9 mouse cellular contexts compared by ENCODE assay signal in the genomic region with DNA sequence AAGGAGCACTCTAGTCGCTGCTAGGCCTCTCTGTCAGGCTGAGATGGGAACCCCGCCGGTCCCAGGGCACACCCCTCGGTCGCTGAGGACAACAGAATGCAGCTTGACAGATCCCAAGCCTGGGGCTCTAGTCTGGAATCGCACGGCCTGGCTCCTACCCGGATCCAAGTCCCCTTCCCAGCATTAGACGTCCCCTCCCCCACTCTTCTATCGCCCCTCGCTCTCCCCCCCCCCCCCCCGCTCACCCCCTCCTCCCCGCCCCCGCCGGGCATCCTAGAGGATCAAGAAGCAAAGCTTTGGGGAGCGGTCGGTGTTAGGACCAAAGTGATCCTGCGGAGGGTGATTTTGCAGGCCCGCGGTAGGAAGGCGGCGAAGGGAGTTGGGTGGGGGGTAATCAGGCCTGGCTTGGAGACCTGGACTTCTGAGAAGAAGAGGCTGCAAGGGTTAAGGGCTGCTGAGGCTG. TPM values are rescaled to one million over a fixed set of nuclear protein-coding genes. Genes with fewer than 3 reads are reported as not detected.
A peak's percentile ranks its signal among the peaks of the same experiment; 100 is the strongest.
DNase-seq lines count a peak whose midpoint lies in the region; ATAC-seq lines count a peak whose summit lies in the region.
"Had no signal": no experiment of that assay in that cellular context is flagged by ENCODE, and none has a peak within 500 bp of the region (broad histone marks: within the 10 kb centered on the region; RNA-seq: fewer than 3 reads in every experiment).

No protein-coding gene starts in this region.

- peak overlapping the region; percentile 76 for H3K4me3 ChIP-seq in embryonic facial prominence, embryonic 10.5 days
- H3K4me3 ChIP-seq in hindbrain, embryonic 13.5 days = peak overlapping the region; percentile 71
- peak overlapping the region; percentile 82 for H3K4me3 ChIP-seq in lung, embryonic 16.5 days (ENCODE audit: low read length)

- peak overlapping the region; percentile 92 for H3K9ac ChIP-seq in hindbrain, embryonic 13.5 days
- peak overlapping the region; percentile 76 for H3K9ac ChIP-seq in lung, embryonic 16.5 days (ENCODE audit: low read length)

- no peaks in the 10 kb centered on the region for H3K9me3 ChIP-seq in embryonic facial prominence, embryonic 10.5 days
- H3K9me3 ChIP-seq in hindbrain, embryonic 13.5 days = no peaks in the 10 kb centered on the region
- H3K9me3 ChIP-seq in lung, embryonic 16.5 days (ENCODE audit: control insufficient read depth, low read length) = no peaks in the 10 kb centered on the region

- peak overlapping the region; percentile 93 for H3K27ac ChIP-seq in embryonic facial prominence, embryonic 10.5 days (replicated peaks)
- peak overlapping the region; percentile 96 for H3K27ac ChIP-seq in hindbrain, embryonic 13.5 days
- peak overlapping the region; percentile 38 for H3K27ac ChIP-seq in lung, embryonic 16.5 days (ENCODE audit: low read length)

- no peaks in the 10 kb centered on the region; the same call in 1 of the 2 replicates for H3K27me3 ChIP-seq in embryonic facial prominence, embryonic 10.5 days (replicated peaks; ENCODE audit: low read depth, poor library complexity, severe bottlenecking)
- H3K27me3 ChIP-seq in hindbrain, embryonic 13.5 days = no peaks in the 10 kb centered on the region
- no peaks in the 10 kb centered on the region for H3K27me3 ChIP-seq in lung, embryonic 16.5 days (ENCODE audit: control insufficient read depth, insufficient read depth, low read depth, low read length)

- no peaks in the 10 kb centered on the region for H3K36me3 ChIP-seq in embryonic facial prominence, embryonic 10.5 days (replicated peaks)
- H3K36me3 ChIP-seq in hindbrain, embryonic 13.5 days = no peaks in the 10 kb centered on the region
- no peaks in the 10 kb centered on the region for H3K36me3 ChIP-seq in lung, embryonic 16.5 days (ENCODE audit: control insufficient read depth, insufficient read depth, low read length)

- DNase-seq in heart, adult 18-20 months = peak; percentile 18 to 42
- no peak for DNase-seq in heart, adult 11 months
- DNase-seq in ES-CJ7 (ENCODE audit: low read depth, low spot score) = peak; percentile 46
- no peak for DNase-seq in embryonic facial prominence, embryonic 10.5 days (ENCODE audit: low spot score)

- under 1% methylated on average over 21 of the region's 22 CpGs for WGBS in embryonic facial prominence, embryonic 10.5 days
- 0% methylated on average over 17 of the region's 22 CpGs for WGBS in hindbrain, embryonic 13.5 days
- WGBS in lung, embryonic 16.5 days = 0% methylated on average over 16 of the region's 22 CpGs

- peak; percentile 67 for ATAC-seq in hindbrain, embryonic 13.5 days (ENCODE audit: low FRiP score)
- ATAC-seq in lung, embryonic 16.5 days (ENCODE audit: low read depth) = peak; percentile 56
- ATAC-seq in frontal cortex, adult (ENCODE audit: low TSS enrichment) = no peak
- ATAC-seq in megakaryocyte progenitor cell, adult 5-6 weeks (replicated peaks; ENCODE audit: poor library complexity) = no peak

- H3K4me1 ChIP-seq in embryonic facial prominence, embryonic 10.5 days = peaks cover 24% of the 10 kb centered on the region
- H3K4me1 ChIP-seq in hindbrain, embryonic 13.5 days (replicated peaks) = peaks cover 50% of the 10 kb centered on the region
- H3K4me1 ChIP-seq in lung, embryonic 16.5 days (replicated peaks; ENCODE audit: control insufficient read depth, insufficient read depth, low read length) = peaks cover 20% of the 10 kb centered on the region

- H3K4me2 ChIP-seq in hindbrain, embryonic 13.5 days = peak overlapping the region; percentile 73
- H3K4me2 ChIP-seq in lung, embryonic 16.5 days (ENCODE audit: low read depth, low read length) = peak overlapping the region; percentile 81

RNA-seq across cellular contexts. Expression of a gene that starts 0.8 kb away (rescaled TPM):
- total RNA-seq in heart, adult 18-20 months (2021) = 100 to 1,000 TPM; 119 to 124 TPM
- polyA plus RNA-seq in embryonic facial prominence, embryonic 10.5 days (2016; fragmentation: Nextera tagmentation; extraction: Ambion mirVana) = 94.9 and 104 TPM in 2 replicates
- polyA plus RNA-seq in hindbrain, embryonic 13.5 days (2015; fragmentation: Nextera tagmentation; extraction: Ambion mirVana) = 242 and 246 TPM in 2 replicates
- polyA plus RNA-seq in lung, embryonic 16.5 days (2015; fragmentation: Nextera tagmentation; extraction: Ambion mirVana) = 46.3 and 48.0 TPM in 2 replicates
- total RNA-seq in megakaryocyte progenitor cell, adult 5-6 weeks (2015) = not detected in 2 replicates
- total RNA-seq in megakaryocyte progenitor cell, adult 5-6 weeks (2017) = not detected in 2 replicates
- total RNA-seq: MEL had no signal

RNA-seq across cellular contexts. Expression of a gene that starts 19.3 kb away (rescaled TPM):
- not detected for total RNA-seq in heart, adult 18-20 months (2021)
- 0.22 TPM in 1 of 2 replicates, not detected in the other for polyA plus RNA-seq in embryonic facial prominence, embryonic 10.5 days (2016; fragmentation: Nextera tagmentation; extraction: Ambion mirVana)
- 0.23 and 0.32 TPM in 2 replicates for polyA plus RNA-seq in hindbrain, embryonic 13.5 days (2015; fragmentation: Nextera tagmentation; extraction: Ambion mirVana)
- polyA plus RNA-seq in lung, embryonic 16.5 days (2015; fragmentation: Nextera tagmentation; extraction: Ambion mirVana) = 1.0 and 4.6 TPM in 2 replicates
- not detected in 2 replicates for total RNA-seq in megakaryocyte progenitor cell, adult 5-6 weeks (2015)
- total RNA-seq in megakaryocyte progenitor cell, adult 5-6 weeks (2017) = not detected in 2 replicates
- total RNA-seq: MEL had no signal

RNA-seq across cellular contexts. Expression of a gene that starts 26.5 kb away (rescaled TPM):
- 100 to 1,000 TPM; 170 to 189 TPM for total RNA-seq in heart, adult 18-20 months (2021)
- 30.3 and 33.1 TPM in 2 replicates for polyA plus RNA-seq in embryonic facial prominence, embryonic 10.5 days (2016; fragmentation: Nextera tagmentation; extraction: Ambion mirVana)
- polyA plus RNA-seq in hindbrain, embryonic 13.5 days (2015; fragmentation: Nextera tagmentation; extraction: Ambion mirVana) = 72.7 and 73.5 TPM in 2 replicates
- polyA plus RNA-seq in lung, embryonic 16.5 days (2015; fragmentation: Nextera tagmentation; extraction: Ambion mirVana) = 47.8 and 50.3 TPM in 2 replicates
- 16.2 and 21.0 TPM in 2 replicates for total RNA-seq in megakaryocyte progenitor cell, adult 5-6 weeks (2015)
- total RNA-seq in megakaryocyte progenitor cell, adult 5-6 weeks (2017) = 9.5 and 16.2 TPM in 2 replicates

RNA-seq across cellular contexts. Expression of a gene that starts 52.7 kb away (rescaled TPM):
- 10 to 100 TPM; 20.7 to 21.3 TPM for total RNA-seq in heart, adult 18-20 months (2021)
- 28.8 and 34.9 TPM in 2 replicates for polyA plus RNA-seq in embryonic facial prominence, embryonic 10.5 days (2016; fragmentation: Nextera tagmentation; extraction: Ambion mirVana)
- polyA plus RNA-seq in hindbrain, embryonic 13.5 days (2015; fragmentation: Nextera tagmentation; extraction: Ambion mirVana) = 82.1 and 83.2 TPM in 2 replicates
- polyA plus RNA-seq in lung, embryonic 16.5 days (2015; fragmentation: Nextera tagmentation; extraction: Ambion mirVana) = 61.8 and 67.0 TPM in 2 replicates
- 2.8 and 3.3 TPM in 2 replicates for total RNA-seq in megakaryocyte progenitor cell, adult 5-6 weeks (2015)
- total RNA-seq in megakaryocyte progenitor cell, adult 5-6 weeks (2017) = 1.8 and 3.2 TPM in 2 replicates

RNA-seq across cellular contexts. Expression of a gene that starts 59.2 kb away (rescaled TPM):
- total RNA-seq in heart, adult 18-20 months (2021) = 10 to 100 TPM; 77.9 to 82.3 TPM
- polyA plus RNA-seq in embryonic facial prominence, embryonic 10.5 days (2016; fragmentation: Nextera tagmentation; extraction: Ambion mirVana) = 158 and 163 TPM in 2 replicates
- 157 and 170 TPM in 2 replicates for polyA plus RNA-seq in hindbrain, embryonic 13.5 days (2015; fragmentation: Nextera tagmentation; extraction: Ambion mirVana)
- polyA plus RNA-seq in lung, embryonic 16.5 days (2015; fragmentation: Nextera tagmentation; extraction: Ambion mirVana) = 181 and 208 TPM in 2 replicates
- total RNA-seq in megakaryocyte progenitor cell, adult 5-6 weeks (2015) = 64.6 and 65.0 TPM in 2 replicates
- 64.7 and 82.0 TPM in 2 replicates for total RNA-seq in megakaryocyte progenitor cell, adult 5-6 weeks (2017)

Comparison
In these comparisons a context has a peak if more than half of its experiments do, and no peak if none do; other contexts are left out.
1. DNase-seq: peak in heart, adult 18-20 months (2 of 2) and ES-CJ7 (single experiment); none in heart, adult 11 months (single experiment) and embryonic facial prominence, embryonic 10.5 days (single experiment).
2. H3K27ac ChIP-seq: peak in every context shown above with its lines; median percentile 96 in hindbrain, embryonic 13.5 days; 93 in embryonic facial prominence, embryonic 10.5 days; 38 in lung, embryonic 16.5 days.
3. ATAC-seq: peak in hindbrain, embryonic 13.5 days (single experiment) and lung, embryonic 16.5 days (single experiment); none in frontal cortex, adult (single experiment) and megakaryocyte progenitor cell, adult 5-6 weeks (single experiment).
4. Peak in every context shown above with its lines, with median percentiles within 50 percentile points of each other: H3K4me3 ChIP-seq.